ENCODE assay signal across 8 mouse cellular contexts in genomic region chr17:47989951-47990378, GRCm38 (mm10). TPM values are rescaled to one million over a fixed set of nuclear protein-coding genes. Genes with fewer than 3 reads are reported as not detected.
DNase-seq lines count a peak whose midpoint lies in the region; ATAC-seq and TF ChIP-seq lines count a peak whose summit lies in the region.

No protein-coding gene starts in this region.

- no peak overlapping the region; the same call in 1 of the 2 replicates for H3K4me3 ChIP-seq in spleen, adult 2 months (ENCODE audit: extremely low read depth, insufficient read depth, insufficient read length)
- no peak overlapping the region for H3K4me3 ChIP-seq in forebrain, embryonic 16.5 days (replicated peaks; ENCODE audit: low read length)
- H3K4me3 ChIP-seq in liver, embryonic 15.5 days (replicated peaks), result no peak overlapping the region
- H3K4me3 ChIP-seq in layer of hippocampus, adult 2 months, result no peak overlapping the region

- H3K27me3 ChIP-seq in spleen, adult 2 months (ENCODE audit: control insufficient read depth, insufficient read depth, low read length), result no peaks in the 10 kb centered on the region
- no peaks in the 10 kb centered on the region for H3K27me3 ChIP-seq in forebrain, embryonic 16.5 days (replicated peaks; ENCODE audit: control insufficient read depth, insufficient read depth, low read length)
- no peaks in the 10 kb centered on the region for H3K27me3 ChIP-seq in liver, embryonic 15.5 days
- H3K27me3 ChIP-seq in splenic B cell, adult 2 months (ENCODE audit: control insufficient read depth, insufficient read depth, low read length, poor library complexity, severe bottlenecking), result no peaks in the 10 kb centered on the region

- H3K9me3 ChIP-seq in forebrain, embryonic 16.5 days (ENCODE audit: control insufficient read depth, low read length), result no peaks in the 10 kb centered on the region
- H3K9me3 ChIP-seq in liver, embryonic 15.5 days (replicated peaks), result no peaks in the 10 kb centered on the region

- no peak overlapping the region for H3K9ac ChIP-seq in forebrain, embryonic 16.5 days (replicated peaks; ENCODE audit: low read depth, low read length)
- H3K9ac ChIP-seq in liver, embryonic 15.5 days, result no peak overlapping the region; the same call in 1 of the 2 replicates

- WGBS in spleen, adult 2 months, result 17% methylated on average over 8 of the region's 8 CpGs
- 7% methylated on average over 8 of the region's 8 CpGs for WGBS in forebrain, embryonic 16.5 days
- 13% methylated on average over 8 of the region's 8 CpGs for WGBS in liver, embryonic 15.5 days (ENCODE audit: insufficient replicate concordance)

- no peak overlapping the region for H3K4me2 ChIP-seq in forebrain, embryonic 16.5 days (ENCODE audit: low read length)
- no peak overlapping the region; the same call in 1 of the 2 replicates for H3K4me2 ChIP-seq in liver, embryonic 15.5 days

- no peak for TF ChIP-seq POLR2A in spleen, adult 2 months (IDR thresholded peaks at IDR 0.05; ENCODE audit: low read depth, low read length)

- peak in 1 of 2 experiments; percentile 36 for DNase-seq in spleen, adult 2 months (ENCODE audit: low read depth in 1 of 2, low spot score in 2 of 2)
- no peak for DNase-seq in spleen, postnatal 14 days (ENCODE audit: low spot score in 2 of 2)
- peak; percentile 55 for DNase-seq in splenic B cell, adult 2 months (ENCODE audit: low read depth, low spot score)
- no peak for DNase-seq in adrenal gland, postnatal 14 days
- DNase-seq in layer of hippocampus, adult 2 months (ENCODE audit: low spot score in 2 of 2), result no peak

- no peak overlapping the region for H3K27ac ChIP-seq in spleen, adult 2 months (ENCODE audit: insufficient read depth, low read length)
- peak overlapping the region; percentile 56 for H3K27ac ChIP-seq in forebrain, embryonic 16.5 days (ENCODE audit: low read length)
- H3K27ac ChIP-seq in liver, embryonic 15.5 days (replicated peaks), result peak overlapping the region; percentile 35
- H3K27ac ChIP-seq in layer of hippocampus, adult 2 months, result no peak overlapping the region

- peak; percentile 84 for ATAC-seq in forebrain, embryonic 16.5 days
- ATAC-seq in liver, embryonic 15.5 days (ENCODE audit: insufficient read depth), result no peak
- ATAC-seq in erythroblast, adult 5-6 weeks (replicated peaks; ENCODE audit: low FRiP score, poor library complexity, severe bottlenecking), result no peak

- TF ChIP-seq CTCF in spleen, adult 2 months (IDR thresholded peaks at IDR 0.05; ENCODE audit: extremely low read depth, insufficient read depth, insufficient read length, insufficient replicate concordance), result peak; percentile 13; the same call in 1 of the 2 replicates
- no peak for TF ChIP-seq CTCF in layer of hippocampus, adult 2 months (conservative IDR thresholded peaks at IDR 0.05)

- H3K4me1 ChIP-seq in spleen, adult 2 months (ENCODE audit: control insufficient read depth, insufficient read depth, insufficient read length), result peaks cover 6% of the 10 kb centered on the region
- H3K4me1 ChIP-seq in forebrain, embryonic 16.5 days (replicated peaks; ENCODE audit: control insufficient read depth, insufficient read depth, low read length), result peaks cover 10% of the 10 kb centered on the region
- peaks cover 20% of the 10 kb centered on the region for H3K4me1 ChIP-seq in liver, embryonic 15.5 days (replicated peaks)

- H3K36me3 ChIP-seq in spleen, adult 2 months (ENCODE audit: control insufficient read depth, insufficient read depth, low read length), result no peaks in the 10 kb centered on the region
- no peaks in the 10 kb centered on the region for H3K36me3 ChIP-seq in forebrain, embryonic 16.5 days (ENCODE audit: control insufficient read depth, insufficient read depth)
- no peaks in the 10 kb centered on the region for H3K36me3 ChIP-seq in liver, embryonic 15.5 days (replicated peaks)
- H3K36me3 ChIP-seq in splenic B cell, adult 2 months (ENCODE audit: control insufficient read depth, insufficient read depth, low read length, poor library complexity, severe bottlenecking), result no peaks in the 10 kb centered on the region

RNA-seq across cellular contexts. Expression of gene 1700122O11Rik, which starts 48.1 kb away (rescaled TPM):
- not detected in 2 replicates for polyA plus RNA-seq in spleen, adult 2 months (2012; rRNA removed)
- polyA plus RNA-seq in forebrain, embryonic 16.5 days (2015; fragmentation: Nextera tagmentation; extraction: Ambion mirVana), result not detected in 2 replicates
- polyA plus RNA-seq in liver, embryonic 15.5 days (2015; fragmentation: Nextera tagmentation; extraction: Ambion mirVana), result not detected in 2 replicates
- total RNA-seq in erythroblast, adult 5-6 weeks (2015; ENCODE audit: low replicate concordance), result not detected in 2 replicates
- not detected in 2 replicates for total RNA-seq in erythroblast, adult 5-6 weeks (2017; ENCODE audit: low replicate concordance)
- total RNA-seq in adrenal gland, postnatal 14 days (2021), result not detected in 2 replicates
- not detected for total RNA-seq in layer of hippocampus, adult 2 months (2021)

Comparison
In these comparisons a context has a peak if more than half of its experiments do, and no peak if none do; other contexts are left out.
1. H3K27ac ChIP-seq: peak in forebrain, embryonic 16.5 days (single experiment) and liver, embryonic 15.5 days (single experiment); none in spleen, adult 2 months (single experiment) and layer of hippocampus, adult 2 months (single experiment).